ENCODE assay signal across 29 mouse cellular contexts in the genomic region with DNA sequence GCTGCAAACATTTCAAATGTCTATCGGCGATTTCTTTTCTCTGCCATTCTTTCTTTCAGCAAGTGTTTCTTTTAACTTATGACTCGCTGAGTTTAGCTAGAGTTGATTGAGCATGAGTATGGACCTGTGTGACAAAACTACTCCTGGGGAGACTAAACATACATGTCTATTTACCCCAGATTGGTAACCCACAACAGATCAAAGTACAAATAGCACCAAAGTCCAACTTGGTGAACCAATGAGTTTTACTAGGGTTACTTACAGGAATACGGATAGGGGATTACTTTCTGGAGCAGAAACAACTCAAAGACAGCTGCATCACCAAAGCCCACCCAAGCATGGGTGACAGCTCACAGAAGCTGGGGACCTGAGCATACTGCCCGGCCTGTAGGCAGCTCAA. TPM values are rescaled to one million over a fixed set of nuclear protein-coding genes. Genes with fewer than 3 reads are reported as not detected.
A peak's percentile ranks its signal among the peaks of the same experiment; 100 is the strongest.
DNase-seq lines count a peak whose midpoint lies in the region; ATAC-seq and TF ChIP-seq lines count a peak whose summit lies in the region.
"Had no signal": no experiment of that assay in that cellular context is flagged by ENCODE, and none has a peak within 500 bp of the region (broad histone marks: within the 10 kb centered on the region; RNA-seq: fewer than 3 reads in every experiment).

No protein-coding gene starts in this region.

- 0 out of 2 replicates have a peak, but pooled peaks have one; percentile 51 for TF ChIP-seq EP300 in liver, postnatal 0 days (IDR thresholded peaks at IDR 0.05; ENCODE audit: low read depth)

- no peak for TF ChIP-seq POLR2A in liver, adult 2 months (IDR thresholded peaks at IDR 0.05; ENCODE audit: extremely low read depth, insufficient read depth, low read length)

- no peaks in the 10 kb centered on the region for H3K27me3 ChIP-seq in kidney, embryonic 16.5 days (ENCODE audit: insufficient read depth, low read length)
- no peaks in the 10 kb centered on the region for H3K27me3 ChIP-seq in liver, adult 2 months (ENCODE audit: control insufficient read depth, insufficient read depth, low read length)
- no peaks in the 10 kb centered on the region for H3K27me3 ChIP-seq in liver, embryonic 11.5 days (replicated peaks; ENCODE audit: control insufficient read depth, insufficient read depth, low read length)
- no peaks in the 10 kb centered on the region for H3K27me3 ChIP-seq in liver, postnatal 0 days (ENCODE audit: insufficient read depth, low read length)
- H3K27me3 ChIP-seq: embryonic facial prominence, embryonic 13.5 days; embryonic facial prominence, embryonic 15.5 days; forebrain, embryonic 12.5 days had no signal

- WGBS in kidney, embryonic 16.5 days: 86% methylated on average over 5 of the region's 5 CpGs
- WGBS in liver, adult 2 months: 26% methylated on average over 5 of the region's 5 CpGs
- 84% methylated on average over 5 of the region's 5 CpGs for WGBS in liver, embryonic 11.5 days
- WGBS in liver, postnatal 0 days (ENCODE audit: insufficient replicate concordance): 70% methylated on average over 5 of the region's 5 CpGs

- TF ChIP-seq CTCF in liver, adult 2 months (IDR thresholded peaks at IDR 0.05; ENCODE audit: low read depth, low read length): no peak
- TF ChIP-seq CTCF in liver, postnatal 0 days (IDR thresholded peaks at IDR 0.05; ENCODE audit: low read depth): no peak

- no peaks in the 10 kb centered on the region for H3K4me1 ChIP-seq in kidney, embryonic 16.5 days (ENCODE audit: insufficient read depth, low read length)
- H3K4me1 ChIP-seq in liver, adult 2 months (ENCODE audit: control insufficient read depth, insufficient read depth, low read length): peaks cover 26% of the 10 kb centered on the region
- H3K4me1 ChIP-seq in liver, embryonic 11.5 days (replicated peaks; ENCODE audit: control insufficient read depth, insufficient read depth, low read length): no peaks in the 10 kb centered on the region
- peaks cover 8% of the 10 kb centered on the region for H3K4me1 ChIP-seq in liver, postnatal 0 days (ENCODE audit: insufficient read depth)
- H3K4me1 ChIP-seq: embryonic facial prominence, embryonic 13.5 days; embryonic facial prominence, embryonic 15.5 days; forebrain, embryonic 10.5 days; forebrain, embryonic 12.5 days had no signal

- no peaks in the 10 kb centered on the region for H3K36me3 ChIP-seq in kidney, embryonic 16.5 days (ENCODE audit: insufficient read depth, low read length)
- no peaks in the 10 kb centered on the region for H3K36me3 ChIP-seq in liver, adult 2 months (ENCODE audit: control insufficient read depth, insufficient read depth, low read length)
- H3K36me3 ChIP-seq in liver, embryonic 11.5 days (ENCODE audit: control insufficient read depth, insufficient read depth, low read length): no peaks in the 10 kb centered on the region
- no peaks in the 10 kb centered on the region for H3K36me3 ChIP-seq in liver, postnatal 0 days (replicated peaks; ENCODE audit: insufficient read depth, low read length)
- H3K36me3 ChIP-seq: embryonic facial prominence, embryonic 13.5 days; embryonic facial prominence, embryonic 15.5 days; forebrain, embryonic 10.5 days; forebrain, embryonic 12.5 days had no signal

- no peak overlapping the region for H3K9ac ChIP-seq in kidney, embryonic 16.5 days (replicated peaks; ENCODE audit: low read length)
- peak overlapping the region; percentile 68 for H3K9ac ChIP-seq in liver, adult 2 months (ENCODE audit: low read depth, low read length)
- no peak overlapping the region for H3K9ac ChIP-seq in liver, embryonic 11.5 days (ENCODE audit: low read depth, low read length)
- no peak overlapping the region for H3K9ac ChIP-seq in liver, postnatal 0 days (replicated peaks)
- H3K9ac ChIP-seq: embryonic facial prominence, embryonic 13.5 days; embryonic facial prominence, embryonic 15.5 days; forebrain, embryonic 12.5 days had no signal

- 0 out of 2 replicates have a peak, but pooled peaks cover 6% of the 10 kb centered on the region for H3K9me3 ChIP-seq in kidney, embryonic 16.5 days (ENCODE audit: low read length)
- no peaks in the 10 kb centered on the region; the same call in 1 of the 2 replicates for H3K9me3 ChIP-seq in liver, embryonic 11.5 days (ENCODE audit: control insufficient read depth, low read length)
- no peaks in the 10 kb centered on the region for H3K9me3 ChIP-seq in liver, postnatal 0 days (ENCODE audit: low read length)
- H3K9me3 ChIP-seq: embryonic facial prominence, embryonic 13.5 days; embryonic facial prominence, embryonic 15.5 days had no signal

- DNase-seq in kidney, adult 8-10 months: peak; percentile 9 to 39
- peak; percentile 93 for DNase-seq in liver, adult 2 months (ENCODE audit: extremely low read depth, low read depth, low spot score)
- DNase-seq in liver, embryonic 11.5 days (ENCODE audit: low spot score): no peak
- DNase-seq in liver, postnatal 0 days: peak; percentile 14
- no peak for DNase-seq in liver
- DNase-seq: adrenal gland, adult 2 months; adrenal gland, postnatal 10 days; adrenal gland, postnatal 25 days; cerebellum, adult 11 months; cerebellum, adult 18-20 months; cerebellum, adult 8-10 months; cerebellum, adult 9-11 months; cerebellum, postnatal 14 days; cerebellum, postnatal 36 days; embryo, embryonic 11 days had no signal

- H3K4me2 ChIP-seq in kidney, embryonic 16.5 days (replicated peaks; ENCODE audit: low read depth, low read length): no peak overlapping the region
- H3K4me2 ChIP-seq in liver, embryonic 11.5 days: no peak overlapping the region
- H3K4me2 ChIP-seq in liver, postnatal 0 days (ENCODE audit: low read depth, low read length): no peak overlapping the region
- H3K4me2 ChIP-seq: embryonic facial prominence, embryonic 13.5 days; embryonic facial prominence, embryonic 15.5 days; forebrain, embryonic 12.5 days had no signal

- no peak overlapping the region for H3K27ac ChIP-seq in kidney, embryonic 16.5 days (ENCODE audit: low read length)
- peak overlapping the region; percentile 99 for H3K27ac ChIP-seq in liver, adult 2 months (replicated peaks; ENCODE audit: insufficient read depth, low read depth, low read length)
- H3K27ac ChIP-seq in liver, embryonic 11.5 days (ENCODE audit: low read depth, low read length): no peak overlapping the region
- peak overlapping the region; percentile 52 for H3K27ac ChIP-seq in liver, postnatal 0 days (ENCODE audit: low read depth)
- H3K27ac ChIP-seq: embryonic facial prominence, embryonic 13.5 days; embryonic facial prominence, embryonic 15.5 days; forebrain, embryonic 10.5 days; forebrain, embryonic 12.5 days had no signal

- no peaks in the 10 kb centered on the region for H3K79me2 ChIP-seq in liver, adult 2 months (ENCODE audit: control insufficient read depth, insufficient read depth, low read length)

- no peak overlapping the region for H3K4me3 ChIP-seq in kidney, embryonic 16.5 days (ENCODE audit: low read length)
- no peak overlapping the region for H3K4me3 ChIP-seq in liver, adult 2 months (ENCODE audit: insufficient read depth, low read depth, low read length)
- no peak overlapping the region for H3K4me3 ChIP-seq in liver, embryonic 11.5 days (ENCODE audit: low read depth, low read length)
- H3K4me3 ChIP-seq in liver, postnatal 0 days (ENCODE audit: low read depth, low read length): no peak overlapping the region
- H3K4me3 ChIP-seq: embryonic facial prominence, embryonic 13.5 days; embryonic facial prominence, embryonic 15.5 days; erythroblast, embryonic 14.5 days; forebrain, embryonic 10.5 days; forebrain, embryonic 12.5 days had no signal

- no peak for ATAC-seq in kidney, embryonic 16.5 days (ENCODE audit: low FRiP score, low TSS enrichment)
- no peak for ATAC-seq in liver, embryonic 11.5 days (replicated peaks; ENCODE audit: low FRiP score)
- peak; percentile 65 for ATAC-seq in liver, postnatal 0 days
- ATAC-seq: forebrain, embryonic 14.5 days had no signal

RNA-seq across cellular contexts. Expression of gene Smok3a, which starts 11.6 kb away (rescaled TPM):
- polyA plus RNA-seq in kidney, embryonic 16.5 days (2015; fragmentation: Nextera tagmentation; extraction: Ambion mirVana): not detected in 2 replicates
- not detected in 2 replicates for total RNA-seq in liver, adult 2 months (2014; rRNA removed)
- not detected in 2 replicates for polyA plus RNA-seq in liver, adult 2 months (2012; rRNA removed)
- not detected in 2 replicates for polyA plus RNA-seq in liver, embryonic 11.5 days (2014; fragmentation: Nextera tagmentation; extraction: Ambion mirVana)
- not detected in 2 replicates for polyA plus RNA-seq in liver, postnatal 0 days (2015; fragmentation: Nextera tagmentation; extraction: Ambion mirVana)
- total RNA-seq: adrenal gland, adult 2 months; adrenal gland, postnatal 10 days; adrenal gland, postnatal 25 days; adrenal gland, postnatal 4 days; common myeloid progenitor, adult 5-6 weeks; ES-E14; MEL had no signal
- polyA plus RNA-seq: adrenal gland, adult 2 months; brain, embryonic 14.5 days; C2C12; embryonic facial prominence, embryonic 11.5 days; embryonic facial prominence, embryonic 13.5 days; embryonic facial prominence, embryonic 15.5 days; forebrain, embryonic 10.5 days; forebrain, embryonic 12.5 days; forebrain, embryonic 14.5 days had no signal

RNA-seq across cellular contexts. Expression of gene Smok3b, which starts 11.8 kb away (rescaled TPM):
- not detected in 2 replicates for polyA plus RNA-seq in kidney, embryonic 16.5 days (2015; fragmentation: Nextera tagmentation; extraction: Ambion mirVana)
- total RNA-seq in liver, adult 2 months (2014; rRNA removed): 0.37 TPM in 1 of 2 replicates, not detected in the other
- polyA plus RNA-seq in liver, adult 2 months (2012; rRNA removed): not detected in 2 replicates
- not detected in 2 replicates for polyA plus RNA-seq in liver, embryonic 11.5 days (2014; fragmentation: Nextera tagmentation; extraction: Ambion mirVana)
- not detected in 2 replicates for polyA plus RNA-seq in liver, postnatal 0 days (2015; fragmentation: Nextera tagmentation; extraction: Ambion mirVana)
- total RNA-seq: adrenal gland, adult 2 months; adrenal gland, postnatal 10 days; adrenal gland, postnatal 25 days; adrenal gland, postnatal 4 days; common myeloid progenitor, adult 5-6 weeks; ES-E14; MEL had no signal
- polyA plus RNA-seq: adrenal gland, adult 2 months; brain, embryonic 14.5 days; C2C12; embryonic facial prominence, embryonic 11.5 days; embryonic facial prominence, embryonic 13.5 days; embryonic facial prominence, embryonic 15.5 days; erythroblast, embryonic 14.5 days; forebrain, embryonic 10.5 days; forebrain, embryonic 12.5 days; forebrain, embryonic 14.5 days had no signal

RNA-seq across cellular contexts. Expression of gene Azgp1, which starts 28.1 kb away (rescaled TPM):
- not detected in 2 replicates for polyA plus RNA-seq in kidney, embryonic 16.5 days (2015; fragmentation: Nextera tagmentation; extraction: Ambion mirVana)
- 1,462 and 1,614 TPM in 2 replicates for total RNA-seq in liver, adult 2 months (2014; rRNA removed)
- 1,097 and 1,209 TPM in 2 replicates for polyA plus RNA-seq in liver, adult 2 months (2012; rRNA removed)
- polyA plus RNA-seq in liver, embryonic 11.5 days (2014; fragmentation: Nextera tagmentation; extraction: Ambion mirVana): not detected in 2 replicates
- 745 and 764 TPM in 2 replicates for polyA plus RNA-seq in liver, postnatal 0 days (2015; fragmentation: Nextera tagmentation; extraction: Ambion mirVana)
- total RNA-seq: common myeloid progenitor, adult 5-6 weeks; ES-E14; MEL had no signal
- polyA plus RNA-seq: brain, embryonic 14.5 days; C2C12; embryonic facial prominence, embryonic 11.5 days; erythroblast, embryonic 14.5 days; forebrain, embryonic 10.5 days; forebrain, embryonic 12.5 days; forebrain, embryonic 14.5 days had no signal

RNA-seq across cellular contexts. Expression of gene Smok3c, which starts 43.6 kb away (rescaled TPM):
- not detected in 2 replicates for polyA plus RNA-seq in kidney, embryonic 16.5 days (2015; fragmentation: Nextera tagmentation; extraction: Ambion mirVana)
- not detected in 2 replicates for total RNA-seq in liver, adult 2 months (2014; rRNA removed)
- polyA plus RNA-seq in liver, adult 2 months (2012; rRNA removed): not detected in 2 replicates
- polyA plus RNA-seq in liver, embryonic 11.5 days (2014; fragmentation: Nextera tagmentation; extraction: Ambion mirVana): not detected in 2 replicates
- not detected in 2 replicates for polyA plus RNA-seq in liver, postnatal 0 days (2015; fragmentation: Nextera tagmentation; extraction: Ambion mirVana)
- total RNA-seq: adrenal gland, adult 2 months; adrenal gland, postnatal 10 days; adrenal gland, postnatal 25 days; adrenal gland, postnatal 4 days; common myeloid progenitor, adult 5-6 weeks; ES-E14; MEL had no signal
- polyA plus RNA-seq: adrenal gland, adult 2 months; brain, embryonic 14.5 days; C2C12; embryonic facial prominence, embryonic 11.5 days; embryonic facial prominence, embryonic 13.5 days; embryonic facial prominence, embryonic 15.5 days; erythroblast, embryonic 14.5 days; forebrain, embryonic 10.5 days; forebrain, embryonic 12.5 days; forebrain, embryonic 14.5 days had no signal

RNA-seq across cellular contexts. Expression of gene Gjc3, which starts 46.5 kb away (rescaled TPM):
- polyA plus RNA-seq in kidney, embryonic 16.5 days (2015; fragmentation: Nextera tagmentation; extraction: Ambion mirVana): 0.04 TPM in 1 of 2 replicates, not detected in the other
- total RNA-seq in liver, adult 2 months (2014; rRNA removed): 0.47 and 0.55 TPM in 2 replicates
- polyA plus RNA-seq in liver, adult 2 months (2012; rRNA removed): 0.18 and 0.44 TPM in 2 replicates
- polyA plus RNA-seq in liver, embryonic 11.5 days (2014; fragmentation: Nextera tagmentation; extraction: Ambion mirVana): 0.14 TPM in 1 of 2 replicates, not detected in the other
- polyA plus RNA-seq in liver, postnatal 0 days (2015; fragmentation: Nextera tagmentation; extraction: Ambion mirVana): 0.22 and 0.26 TPM in 2 replicates
- total RNA-seq: common myeloid progenitor, adult 5-6 weeks; MEL had no signal
- polyA plus RNA-seq: C2C12; embryonic facial prominence, embryonic 11.5 days; erythroblast, embryonic 14.5 days; forebrain, embryonic 10.5 days; forebrain, embryonic 12.5 days had no signal

Comparison
In these comparisons a context has a peak if more than half of its experiments do, and no peak if none do; other contexts are left out.
1. DNase-seq: peak in kidney, adult 8-10 months (2 of 2), liver, adult 2 months (single experiment) and liver, postnatal 0 days (single experiment); none in liver, embryonic 11.5 days (single experiment) and liver (single experiment).
2. H3K27ac ChIP-seq: peak in liver, adult 2 months (single experiment) and liver, postnatal 0 days (single experiment); none in kidney, embryonic 16.5 days (single experiment) and liver, embryonic 11.5 days (single experiment).
3. RNA of gene Azgp1, which starts 28.1 kb away (polyA plus RNA-seq): 1,097 to 1,209 TPM in liver, adult 2 months and 745 to 764 TPM in liver, postnatal 0 days; not detected in kidney, embryonic 16.5 days and not detected in liver, embryonic 11.5 days; every median in the first group is over 100 times any median in the second.